Mouse (Mus musculus) heart, embryonic 14.5 days (tissue): ENCODE measurements around the gene Psen1. TPM values are rescaled to one million over a fixed set of nuclear protein-coding genes. Genes with fewer than 3 reads are reported as not detected.

Source experiments
- ATAC-seq: fragments of 200-750 bp; cut with Nextera tagmentation; 2 replicates; pipeline ENCODE4 v1.8.0; 2017; ENCODE audit warnings: low read depth, moderate TSS enrichment; ENCODE audit not compliant: insufficient number of reproducible peaks, insufficient read depth, low FRiP score
- H3K27ac ChIP-seq, 2 experiments: fragments of 200-500 bp in 1 of 2; fragments of 300-500 bp in 1 of 2; sonication (generic) in 1 of 2; replicated peaks in 1 of 2; 2 replicates each; pipeline ENCODE4 v1.5.1; 2012 to 2014; ENCODE audit warnings: low read depth in 2 of 2, low read length in 2 of 2, control low read depth in 1 of 2, mild to moderate bottlenecking in 1 of 2, mixed read lengths in 1 of 2; ENCODE audit not compliant: control insufficient read depth in 1 of 2, insufficient read depth in 1 of 2
- H3K27me3 ChIP-seq: fragments of 300-500 bp; sonication (generic); 2 replicates; pipeline ENCODE4 v1.6.1; 2014; ENCODE audit warnings: mild to moderate bottlenecking, low read length, control low read depth; ENCODE audit not compliant: control insufficient read depth, insufficient read depth
- H3K36me3 ChIP-seq: fragments of 300-500 bp; sonication (generic); 2 replicates; pipeline ENCODE4 v1.6.1; 2014; ENCODE audit warnings: mild to moderate bottlenecking, control low read depth, low read length, mixed read lengths; ENCODE audit not compliant: control insufficient read depth, insufficient read depth
- H3K4me1 ChIP-seq, 2 experiments: fragments of 200-500 bp in 1 of 2; fragments of 300-500 bp in 1 of 2; sonication (generic) in 1 of 2; 2 replicates each; pipeline ENCODE4 v1.6.1; 2012 to 2014; ENCODE audit warnings: low read length in 2 of 2, control low read depth in 1 of 2, mixed read lengths in 1 of 2; ENCODE audit not compliant: control insufficient read depth in 2 of 2, insufficient read depth in 2 of 2
- H3K4me2 ChIP-seq: fragments of 300-500 bp; sonication (generic); 2 replicates; pipeline ENCODE4 v1.6.1; 2014; ENCODE audit warnings: mild to moderate bottlenecking, low read length
- H3K4me3 ChIP-seq, 2 experiments: fragments of 200-500 bp in 1 of 2; fragments of 300-500 bp in 1 of 2; sonication (generic) in 1 of 2; 2 replicates each; pipeline ENCODE4 v1.5.1; 2012 to 2014; ENCODE audit warnings: low read length in 2 of 2, mild to moderate bottlenecking in 2 of 2, control low read depth in 1 of 2, low read depth in 1 of 2, moderate library complexity in 1 of 2; ENCODE audit not compliant: control insufficient read depth in 1 of 2, insufficient read depth in 1 of 2
- H3K9ac ChIP-seq: fragments of 300-500 bp; sonication (generic); 2 replicates; pipeline ENCODE4 v1.6.1; 2014; ENCODE audit warnings: mild to moderate bottlenecking, low read length
- H3K9me3 ChIP-seq: fragments of 300-500 bp; sonication (generic); 2 replicates; pipeline ENCODE4 v1.6.1; 2016; ENCODE audit warnings: low read length, control low read depth; ENCODE audit not compliant: control insufficient read depth
- WGBS: fragments of 180-500 bp; shearing (Covaris S2); extraction: QIAGEN DNeasy Blood & Tissue Kit; methylation state at CpG from one replicate; pipeline ENCODE4 v1.1.7; 2014; 5-methylcytosine and 5-hydroxymethylcytosine counted together
- polyA plus RNA-seq: library from polyadenylated mRNA; unstranded; fragments of >200 nt; fragmentation: Nextera tagmentation; extraction: Ambion mirVana; gene quantifications from 2 replicates; pipeline ENCODE4 v1.2.1, GENCODE M21; 2014

The Psen1 gene
- polyA plus RNA-seq, 1 experiment from 2014 or later: 50.8 TPM

DNA sequence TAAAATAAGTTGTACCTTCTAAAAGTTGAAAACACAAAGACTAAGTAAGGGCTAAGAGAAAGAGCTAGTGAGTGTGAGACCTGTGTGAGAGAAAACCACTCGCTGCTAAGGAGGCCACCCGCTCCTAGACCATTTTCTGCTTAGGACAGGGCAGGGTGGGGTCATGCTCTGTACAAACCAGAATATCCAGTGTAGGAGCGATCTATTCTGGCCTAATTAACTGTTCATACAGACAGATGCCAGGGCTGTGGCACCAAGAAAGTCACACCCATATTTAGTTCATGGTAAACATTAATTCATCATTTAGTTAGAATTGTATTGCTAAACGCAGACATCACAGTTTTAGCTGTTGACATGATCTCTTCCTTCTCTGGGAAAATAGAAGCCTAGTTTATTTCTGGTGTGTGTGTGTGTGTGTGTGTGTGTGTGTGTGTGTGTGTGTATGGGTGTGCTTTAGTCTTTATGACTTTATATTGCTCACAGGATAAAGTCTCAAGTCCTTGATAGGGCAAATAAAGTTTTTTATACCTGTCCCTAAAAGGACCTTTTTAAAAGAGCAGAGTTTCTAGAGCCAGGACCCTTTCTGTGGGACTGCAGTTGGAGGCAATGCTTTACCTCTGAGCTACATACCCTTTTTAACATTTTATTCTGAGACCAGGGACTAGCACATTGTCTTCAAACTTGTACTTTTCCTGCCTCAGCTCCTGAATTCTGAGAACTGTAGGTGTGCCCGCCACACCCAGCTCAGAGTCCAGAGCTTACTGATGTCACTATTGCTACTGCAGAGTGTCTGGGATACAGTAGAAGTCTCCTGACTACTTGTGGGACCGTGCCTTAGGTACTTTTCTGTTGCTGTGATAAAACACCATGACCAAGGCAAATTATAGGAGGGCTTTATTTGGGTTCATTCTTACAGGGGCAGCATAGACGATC lies 20.5 kb downstream of the Psen1 start:
- no peak overlapping the region for H3K9ac ChIP-seq
- H3K9me3 ChIP-seq: no peaks in the 10 kb centered on the region
- no peak for ATAC-seq
- H3K4me2 ChIP-seq: no peak overlapping the region
- H3K27me3 ChIP-seq: no peaks in the 10 kb centered on the region
- peaks cover 37% of the 10 kb centered on the region for H3K36me3 ChIP-seq
- no peaks in the 10 kb centered on the region for H3K4me1 ChIP-seq
- 84% methylated on average over 7 of the region's 7 CpGs for WGBS
- H3K4me3 ChIP-seq: no peak overlapping the region
- H3K27ac ChIP-seq: no peak overlapping the region

DNA sequence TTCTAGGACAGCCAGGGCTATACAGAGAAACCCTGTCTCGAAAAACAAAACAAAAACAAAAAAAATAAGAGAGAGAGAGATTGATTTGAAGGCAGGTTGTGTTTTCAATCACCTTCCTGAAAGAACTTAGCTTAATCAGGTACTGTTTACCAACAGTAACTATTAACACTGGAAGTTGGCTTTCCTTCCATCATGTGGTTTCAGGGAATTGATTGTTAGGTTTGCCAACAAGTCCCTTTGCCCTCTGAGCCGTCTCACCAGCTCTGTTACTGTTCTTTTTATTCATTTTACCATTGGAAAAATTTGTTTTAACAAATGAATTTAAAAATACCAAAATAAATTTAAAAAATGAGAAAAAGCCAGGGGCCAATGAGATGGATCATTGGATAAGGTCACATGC lies 22.0 kb downstream of the Psen1 start:
- no peak overlapping the region for H3K27ac ChIP-seq
- no peak for ATAC-seq
- 92% methylated on average over 2 of the region's 2 CpGs for WGBS
- no peaks in the 10 kb centered on the region for H3K9me3 ChIP-seq
- no peaks in the 10 kb centered on the region for H3K27me3 ChIP-seq
- no peak overlapping the region for H3K9ac ChIP-seq
- no peaks in the 10 kb centered on the region for H3K4me1 ChIP-seq
- H3K36me3 ChIP-seq: peaks cover 39% of the 10 kb centered on the region
- no peak overlapping the region for H3K4me2 ChIP-seq
- H3K4me3 ChIP-seq: no peak overlapping the region

DNA sequence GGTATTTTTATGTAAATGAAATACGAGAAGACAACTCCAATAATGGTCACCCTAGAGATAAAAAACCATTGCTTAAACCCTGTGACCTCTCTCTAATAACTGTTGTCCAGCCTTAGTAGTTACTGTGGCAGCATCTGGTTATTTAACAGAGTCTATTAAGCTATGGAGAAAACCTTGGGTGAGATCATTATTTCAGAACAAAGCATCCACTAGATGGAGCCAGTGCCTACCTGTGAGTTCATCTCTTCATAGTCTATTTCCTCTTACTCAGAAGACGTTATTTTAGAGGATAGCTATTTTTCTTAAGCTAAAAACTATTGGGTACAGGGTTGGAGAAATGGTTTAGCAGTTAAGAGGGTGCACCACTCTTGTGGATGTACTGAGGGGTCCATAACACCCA lies 25.8 kb downstream of the Psen1 start:
- Histone ChIP-seq H3K4me2 (no peak overlapping the region), H3K27me3 (no peaks in the 10 kb centered on the region), H3K4me1 (no peaks in the 10 kb centered on the region), H3K9ac (no peak overlapping the region), H3K36me3 (peaks cover 63% of the 10 kb centered on the region), H3K27ac (no peak overlapping the region), H3K4me3 (no peak overlapping the region), H3K9me3 (no peaks in the 10 kb centered on the region)
- WGBS: 45% methylated on average over 2 of the region's 2 CpGs
- ATAC-seq: no peak

- Histone ChIP-seq H3K4me1 (no peaks in the 10 kb centered on the region), H3K36me3 (peaks cover 85% of the 10 kb centered on the region), H3K4me2 (no peak overlapping the region), H3K27ac (no peak overlapping the region), H3K9me3 (no peaks in the 10 kb centered on the region), H3K4me3 (no peak overlapping the region), H3K27me3 (no peaks in the 10 kb centered on the region), H3K9ac (no peak overlapping the region)
- 88% methylated on average over 15 of the region's 15 CpGs for WGBS
- ATAC-seq: no peak
Observed at GRCm38 (mm10) chr12:83716416-83717184, 28.6 kb downstream of the Psen1 start.

GRCm38 (mm10) chr12:83719431-83719830 lies 31.5 kb downstream of the Psen1 start:
- WGBS: 90% methylated on average over 1 of the region's 1 CpGs
- H3K36me3 ChIP-seq: peaks cover 88% of the 10 kb centered on the region
- H3K27me3 ChIP-seq: no peaks in the 10 kb centered on the region
- no peak overlapping the region for H3K4me2 ChIP-seq
- no peak for ATAC-seq
- no peak overlapping the region for H3K4me3 ChIP-seq
- H3K27ac ChIP-seq: no peak overlapping the region
- H3K9ac ChIP-seq: no peak overlapping the region
- peaks cover 0 to 2% of the 10 kb centered on the region in 2 experiments; a peak in 2 of 4 replicates for H3K4me1 ChIP-seq
- no peaks in the 10 kb centered on the region for H3K9me3 ChIP-seq

- WGBS: 71% methylated on average over 6 of the region's 6 CpGs
- no peaks in the 10 kb centered on the region for H3K9me3 ChIP-seq
- no peak for ATAC-seq
- H3K36me3 ChIP-seq: peaks cover 90% of the 10 kb centered on the region
- no peak overlapping the region for H3K27ac ChIP-seq
- H3K4me2 ChIP-seq: no peak overlapping the region
- no peak overlapping the region for H3K9ac ChIP-seq
- peaks cover 3 to 10% of the 10 kb centered on the region in 2 experiments; a peak in 3 of 4 replicates for H3K4me1 ChIP-seq
- no peaks in the 10 kb centered on the region for H3K27me3 ChIP-seq
- H3K4me3 ChIP-seq: no peak overlapping the region
Observed at GRCm38 (mm10) chr12:83721281-83721680, 33.3 kb downstream of the Psen1 start.

DNA sequence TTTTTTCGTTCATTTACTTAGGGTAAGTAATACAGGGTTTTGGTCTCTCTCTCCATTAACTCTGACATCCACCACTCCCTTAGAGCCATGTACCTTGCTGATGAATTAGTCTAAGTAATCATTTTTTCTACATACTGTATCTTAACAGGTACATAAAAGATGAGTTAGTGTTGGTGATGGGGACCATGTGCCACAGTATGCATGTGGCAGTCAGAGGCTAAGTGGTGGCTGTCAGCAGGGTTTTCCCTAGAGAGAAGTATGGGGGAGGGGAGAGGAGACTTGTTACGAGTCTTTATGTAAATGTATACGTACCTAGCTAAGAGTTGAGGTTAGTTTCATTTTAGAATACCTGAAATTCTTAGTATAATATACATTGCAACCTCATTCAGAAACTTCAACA lies 35.1 kb downstream of the Psen1 start:
- H3K36me3 ChIP-seq: peaks cover 88% of the 10 kb centered on the region
- ATAC-seq: no peak
- H3K27me3 ChIP-seq: no peaks in the 10 kb centered on the region
- 65% methylated on average over 3 of the region's 3 CpGs for WGBS
- no peak overlapping the region for H3K9ac ChIP-seq
- no peaks in the 10 kb centered on the region for H3K9me3 ChIP-seq
- H3K4me1 ChIP-seq: peaks cover 3 to 10% of the 10 kb centered on the region in 2 experiments; a peak in 3 of 4 replicates
- H3K4me2 ChIP-seq: no peak overlapping the region
- H3K27ac ChIP-seq: no peak overlapping the region
- H3K4me3 ChIP-seq: no peak overlapping the region
